Mouse (Mus musculus) liver, postnatal 0 days (tissue): Measurements from ENCODE around the gene Ifngr2.

Experiments
- CTCF ChIP-seq: sonication (generic); IDR thresholded peaks from 2 replicates; pipeline ENCODE4 v1.5.1; 2016; ENCODE audit warnings: antibody characterized with exemption, low read depth
- EP300 ChIP-seq: IDR thresholded peaks from 2 replicates; pipeline ENCODE4 v1.6.1; 2016; ENCODE audit warnings: antibody characterized with exemption, low read depth, mild to moderate bottlenecking

- TF ChIP-seq EP300 (no peak), CTCF (no peak)
These were observed 2.7 kb downstream of the Ifngr2 start for GRCm38 (mm10) chr16:91549616-91550015.
